Mouse (Mus musculus) lung, postnatal 14 days (tissue): Measurements from ENCODE around the gene Pdilt.

ENCODE experiments used
- DNase-seq: peaks from one replicate; pipeline ENCODE4 v3.0.0; 2021

Pdilt gene

DNA sequence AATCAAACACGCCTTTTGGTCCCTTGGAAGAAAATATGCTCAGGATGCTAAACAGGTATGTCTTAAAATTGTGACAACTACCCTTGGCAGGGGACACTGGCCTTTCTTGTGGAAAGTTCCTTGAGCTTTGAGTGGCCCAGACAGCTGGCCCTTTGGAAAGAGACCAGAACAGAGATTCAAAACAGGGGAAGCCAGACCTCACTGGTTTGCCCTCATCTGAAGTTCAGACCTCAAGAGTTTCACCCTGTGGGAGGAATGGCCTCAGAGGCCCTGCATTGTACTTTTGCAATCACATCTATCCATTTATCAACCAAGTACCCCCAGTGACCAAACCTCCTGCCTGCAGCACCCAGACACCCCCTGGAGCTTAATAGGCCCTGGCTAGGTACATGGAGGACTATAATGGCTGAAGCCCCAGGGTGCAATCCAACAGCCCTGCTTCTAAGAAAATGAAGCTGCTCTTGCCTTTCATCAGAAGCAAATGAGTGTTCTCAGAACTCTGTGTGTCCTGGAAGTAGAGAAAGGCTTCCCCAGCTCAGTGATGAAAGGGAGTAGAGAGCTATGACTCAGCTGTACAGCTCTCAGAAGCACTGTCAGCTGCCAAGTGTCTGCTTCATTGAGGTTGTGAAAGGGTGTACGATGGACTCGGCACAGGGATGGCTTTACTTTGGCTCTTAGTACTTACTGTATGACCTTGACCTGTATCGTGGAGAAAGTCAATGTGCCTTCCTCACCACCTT lies 33.1 kb downstream of the Pdilt start:
- DNase-seq, result no peak

DNA sequence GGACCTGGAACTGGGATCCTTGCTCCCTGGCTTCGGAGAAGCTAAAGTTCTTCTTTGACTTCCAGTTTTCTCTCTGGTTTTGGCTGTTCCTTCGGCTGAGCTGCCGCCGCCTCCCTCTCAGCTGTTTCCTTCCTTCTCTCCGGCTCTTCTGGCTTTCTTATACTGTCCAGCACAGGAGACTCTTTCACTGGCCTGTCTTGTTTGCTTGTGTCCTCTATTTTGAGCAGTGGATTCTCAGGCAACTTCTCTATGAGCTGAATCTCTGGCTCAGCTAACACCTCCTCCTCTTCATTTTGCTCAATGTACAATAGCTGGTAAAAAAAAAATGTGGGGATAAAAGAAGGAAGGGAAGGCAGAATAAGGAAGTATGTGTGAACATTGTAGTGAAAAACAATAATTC lies 36.6 kb downstream of the Pdilt start:
- no peak for DNase-seq

DNA sequence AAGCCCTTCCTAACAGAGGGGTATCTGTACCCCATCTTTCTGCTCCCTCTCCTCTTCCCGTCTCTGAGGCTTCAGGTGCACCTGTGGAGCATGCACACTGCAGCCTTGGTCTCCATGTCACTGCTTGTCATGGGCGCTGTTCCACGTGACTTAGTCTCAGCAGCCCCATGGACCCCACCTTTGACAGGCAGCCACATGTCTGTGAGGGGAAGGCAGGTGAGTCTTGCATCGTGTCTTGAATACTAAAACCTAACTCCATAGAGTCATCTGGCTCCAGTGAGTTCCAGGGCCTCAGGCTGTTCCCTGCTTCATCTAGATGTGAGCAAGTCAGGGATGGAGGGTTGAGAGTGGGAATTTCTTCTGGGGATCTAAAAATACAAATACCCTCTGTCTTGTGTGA lies 39.1 kb downstream of the Pdilt start:
- no peak for DNase-seq

DNA sequence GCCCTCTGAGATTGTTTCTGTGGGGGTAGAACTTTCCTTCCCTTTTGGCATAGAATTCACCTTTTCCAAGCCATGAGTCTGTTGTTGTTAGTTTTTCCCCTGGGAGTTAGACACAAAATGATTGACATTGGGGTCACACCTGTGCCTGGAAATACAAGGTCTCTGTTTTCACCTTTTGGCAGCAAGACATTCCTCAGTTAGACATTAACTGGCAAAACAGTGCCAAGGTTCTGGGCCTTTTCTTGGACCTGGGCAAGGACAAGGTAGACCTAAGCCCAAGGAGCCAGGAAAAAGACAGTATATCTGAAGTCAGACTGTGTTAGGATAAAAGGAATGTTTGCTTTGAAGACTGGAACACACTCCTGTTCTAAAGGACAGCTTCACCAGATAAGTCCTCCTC lies 44.0 kb downstream of the Pdilt start, which contains the start of gene Umod:
Umod (minus strand) TSS at position 27 of the 400 bp plus-strand sequence.
- DNase-seq, result no peak

DNA sequence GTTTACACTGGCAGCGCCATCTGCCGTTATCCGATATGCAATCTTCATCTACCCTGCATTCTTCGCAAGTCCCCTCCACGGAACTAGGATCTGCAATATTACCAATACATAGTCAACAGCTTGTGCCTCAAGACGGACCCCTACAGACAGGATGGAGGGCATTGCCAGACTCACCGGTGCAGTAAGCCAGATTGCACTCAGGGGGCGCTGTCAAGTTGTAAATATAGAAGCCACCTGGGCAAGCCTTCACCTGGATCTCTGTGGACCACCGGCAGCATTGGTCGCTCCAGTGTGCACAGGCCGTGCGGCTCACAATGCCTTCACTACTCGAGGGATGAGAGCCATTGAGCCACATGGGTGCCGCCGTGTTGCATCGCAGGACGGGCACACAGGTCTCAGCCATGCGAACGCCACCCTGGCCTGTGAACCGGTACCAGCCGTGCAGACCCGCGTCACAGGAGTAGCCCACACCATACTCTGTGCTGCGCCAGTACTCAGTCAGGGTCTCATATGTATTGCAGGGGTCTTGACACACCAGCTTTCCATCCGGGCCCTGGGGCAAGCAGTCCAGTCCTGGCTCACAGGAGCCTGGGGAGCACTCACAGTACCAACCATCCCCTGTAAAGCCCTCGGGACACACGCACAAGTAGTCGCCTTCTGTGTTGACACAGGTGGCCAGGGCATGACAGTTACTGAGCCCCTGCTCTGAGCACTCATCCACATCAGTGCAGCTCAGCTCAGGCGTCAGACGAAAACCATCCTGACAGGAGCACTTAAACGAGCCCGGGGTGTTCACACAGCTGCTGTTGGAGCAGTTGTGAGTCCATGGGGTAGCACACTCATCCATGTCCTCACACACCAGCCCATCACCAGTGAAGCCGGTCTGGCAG lies 46.5 kb downstream of the Pdilt start:
- DNase-seq, result no peak

DNA sequence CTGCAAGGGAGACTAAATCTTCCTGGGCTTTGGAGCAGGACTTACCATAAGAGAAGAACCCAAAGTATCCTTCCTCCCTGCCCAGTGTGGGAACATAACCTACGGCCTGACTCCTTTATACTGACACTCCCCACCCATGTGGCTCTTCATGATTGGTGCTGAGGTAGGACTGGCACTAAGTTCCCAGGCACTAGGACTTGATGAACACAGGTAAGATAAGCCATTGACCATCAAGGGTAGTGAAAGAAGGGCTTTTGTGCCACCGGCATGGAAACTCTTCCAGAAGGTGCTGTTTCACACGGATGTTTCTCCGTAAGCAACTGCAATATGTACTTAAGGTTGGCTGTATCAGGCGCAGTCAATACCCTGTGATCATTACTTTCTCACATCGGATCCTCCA lies 64.1 kb downstream of the Pdilt start, which contains the start of gene Gp2:
Gp2 (minus strand) TSS at position 101 of the 400 bp plus-strand sequence.
- no peak for DNase-seq

DNA sequence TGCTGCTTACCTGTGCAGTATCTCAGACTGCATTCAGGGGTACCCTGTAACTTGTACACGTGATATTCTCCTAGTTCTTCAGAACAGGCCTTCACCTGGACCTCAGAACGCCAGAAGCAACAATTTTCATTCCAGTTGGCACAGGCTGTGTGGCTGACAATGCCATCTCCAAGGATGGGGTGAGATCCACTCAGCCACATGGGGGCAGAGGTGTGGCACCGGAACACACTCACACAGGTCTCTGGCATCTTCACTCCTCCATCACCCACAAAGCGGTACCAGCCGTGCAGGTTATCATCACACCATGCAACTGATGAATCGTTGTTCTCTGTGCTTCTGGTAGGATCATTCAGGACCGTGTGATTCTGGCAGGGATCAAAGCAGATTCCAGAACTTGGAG lies 69.1 kb downstream of the Pdilt start:
- DNase-seq, result no peak

DNA sequence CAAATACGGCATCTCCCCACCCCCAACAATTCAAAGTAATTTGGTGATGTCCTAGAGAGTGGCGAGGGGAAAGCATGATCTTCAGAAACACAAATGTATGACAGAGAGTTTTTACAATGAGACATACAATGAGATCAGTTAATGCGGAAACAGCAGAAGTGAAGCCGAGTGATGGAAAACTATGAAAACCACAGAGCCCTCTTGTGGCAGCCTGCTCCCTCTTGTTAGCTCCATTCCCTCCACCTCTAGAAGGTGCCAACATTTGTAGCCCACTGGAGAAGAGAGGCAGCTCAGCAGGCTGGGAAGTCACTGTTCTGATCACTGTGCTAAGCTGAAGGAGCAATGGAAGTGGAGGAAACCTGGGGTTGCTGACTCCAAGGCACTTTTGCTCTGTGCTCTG lies 79.4 kb downstream of the Pdilt start:
- no peak for DNase-seq

DNA sequence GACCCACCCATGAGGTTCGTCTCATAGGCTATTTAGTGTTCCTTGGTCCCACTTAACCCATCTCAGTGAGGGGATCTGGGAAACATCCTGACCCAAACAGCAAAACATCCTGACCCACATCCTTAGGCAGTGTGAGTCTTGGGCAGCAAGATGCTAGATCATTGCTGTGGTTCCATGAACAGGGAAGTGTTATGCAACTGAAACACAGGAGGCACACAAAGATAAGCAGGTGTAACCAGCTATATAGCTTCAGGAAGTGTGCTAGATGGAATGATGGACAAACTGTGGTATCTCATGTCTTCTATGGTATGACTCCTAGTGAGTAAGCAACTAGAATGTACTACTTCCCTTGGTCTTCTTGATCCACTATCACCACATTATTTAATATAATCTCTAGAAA lies 81.4 kb downstream of the Pdilt start:
- DNase-seq, result no peak
